Mouse (Mus musculus): ENCODE data around the gene Krt222. TPM values are rescaled to one million over a fixed set of nuclear protein-coding genes. Genes with fewer than 3 reads are reported as not detected.

Gene Krt222
- polyA plus RNA-seq, 1 experiment, result 0.47 TPM

DNA sequence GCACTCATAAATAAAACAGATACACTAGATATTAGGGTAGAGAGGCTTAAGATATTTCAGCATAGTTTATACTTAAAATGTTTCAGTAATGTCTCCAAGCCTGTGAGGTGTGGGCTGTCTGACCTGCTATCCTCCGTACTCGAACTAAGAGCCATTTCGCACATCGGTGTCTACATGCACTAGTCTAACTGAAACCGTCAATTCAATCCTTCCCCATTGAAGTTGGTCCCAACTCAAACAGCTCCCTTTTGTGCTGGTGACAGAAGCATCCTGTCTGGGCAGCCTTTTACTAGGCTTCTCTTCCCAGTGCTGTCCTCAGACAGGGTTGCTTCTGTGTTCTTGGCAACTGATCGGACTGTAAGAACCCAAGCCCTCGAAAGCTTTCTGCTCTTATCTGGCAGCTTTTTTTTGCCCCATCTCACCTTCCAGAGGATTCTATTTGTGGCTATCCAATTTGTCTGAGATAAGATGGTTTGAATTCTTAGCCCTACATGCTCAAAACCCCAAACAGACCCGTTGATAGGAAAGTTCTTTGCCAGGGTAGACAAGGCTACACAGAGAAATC lies 35.7 kb downstream of the Krt222 start:
- no peak for TF ChIP-seq CTCF (conservative IDR thresholded peaks at IDR 0.05; ENCODE audit: insufficient read depth, insufficient read length, low read depth, low read length)
- TF ChIP-seq POLR2A (IDR thresholded peaks at IDR 0.05; ENCODE audit: low read depth, low read length), result no peak
- Histone ChIP-seq H3K4me1 (ENCODE audit: control insufficient read depth, insufficient read depth, low read length) (no peaks in the 10 kb centered on the region), H3K36me3 (ENCODE audit: control insufficient read depth, insufficient read depth, low read length) (peaks cover 7% of the 10 kb centered on the region; the same call in 1 of the 2 replicates), H3K27me3 (replicated peaks; ENCODE audit: control insufficient read depth, insufficient read depth, low read length) (no peaks in the 10 kb centered on the region), H3K27ac (ENCODE audit: insufficient read depth, low read depth, low read length) (no peak overlapping the region), H3K4me3 (ENCODE audit: insufficient read depth, low read depth, low read length) (no peak overlapping the region)
- 82% methylated on average over 8 of the region's 8 CpGs for WGBS
- no peak for DNase-seq

- WGBS, result 29% methylated on average over 2 of the region's 2 CpGs
- no peaks in the 10 kb centered on the region for H3K27me3 ChIP-seq (replicated peaks; ENCODE audit: control insufficient read depth, insufficient read depth, low read length)
- H3K36me3 ChIP-seq (ENCODE audit: control insufficient read depth, insufficient read depth, low read length), result peaks cover 5% of the 10 kb centered on the region; the same call in 1 of the 2 replicates
- TF ChIP-seq CTCF (conservative IDR thresholded peaks at IDR 0.05; ENCODE audit: insufficient read depth, insufficient read length, low read depth, low read length), result no peak
- no peak for TF ChIP-seq POLR2A (IDR thresholded peaks at IDR 0.05; ENCODE audit: low read depth, low read length)
- no peak for DNase-seq
- H3K4me3 ChIP-seq (ENCODE audit: insufficient read depth, low read depth, low read length), result no peak overlapping the region
- H3K27ac ChIP-seq (ENCODE audit: insufficient read depth, low read depth, low read length), result no peak overlapping the region
- no peaks in the 10 kb centered on the region for H3K4me1 ChIP-seq (ENCODE audit: control insufficient read depth, insufficient read depth, low read length)
These were observed 36.4 kb downstream of the Krt222 start for GRCm38 (mm10) chr11:99207449-99207848.

- TF ChIP-seq CTCF (conservative IDR thresholded peaks at IDR 0.05; ENCODE audit: insufficient read depth, insufficient read length, low read depth, low read length) (peak; percentile 59), POLR2A (IDR thresholded peaks at IDR 0.05; ENCODE audit: low read depth, low read length) (no peak)
- 28% methylated on average over 2 of the region's 2 CpGs for WGBS
- Histone ChIP-seq H3K4me1 (ENCODE audit: control insufficient read depth, insufficient read depth, low read length) (no peaks in the 10 kb centered on the region), H3K4me3 (ENCODE audit: insufficient read depth, low read depth, low read length) (no peak overlapping the region), H3K27me3 (replicated peaks; ENCODE audit: control insufficient read depth, insufficient read depth, low read length) (no peaks in the 10 kb centered on the region), H3K36me3 (ENCODE audit: control insufficient read depth, insufficient read depth, low read length) (peaks cover 1% of the 10 kb centered on the region; the same call in 1 of the 2 replicates), H3K27ac (ENCODE audit: insufficient read depth, low read depth, low read length) (no peak overlapping the region)
- peak; percentile 6 for DNase-seq
These were observed 36.9 kb downstream of the Krt222 start for GRCm38 (mm10) chr11:99206954-99207353.

GRCm38 (mm10) chr11:99189154-99189582 lies 54.7 kb downstream of the Krt222 start:
- no peak for TF ChIP-seq POLR2A (IDR thresholded peaks at IDR 0.05; ENCODE audit: low read depth, low read length)
- peak; percentile 88 for TF ChIP-seq CTCF (conservative IDR thresholded peaks at IDR 0.05; ENCODE audit: insufficient read depth, insufficient read length, low read depth, low read length)
- Histone ChIP-seq H3K4me3 (ENCODE audit: insufficient read depth, low read depth, low read length) (no peak overlapping the region), H3K4me1 (ENCODE audit: control insufficient read depth, insufficient read depth, low read length) (no peaks in the 10 kb centered on the region), H3K36me3 (ENCODE audit: control insufficient read depth, insufficient read depth, low read length) (no peaks in the 10 kb centered on the region), H3K27ac (ENCODE audit: insufficient read depth, low read depth, low read length) (no peak overlapping the region), H3K27me3 (replicated peaks; ENCODE audit: control insufficient read depth, insufficient read depth, low read length) (no peaks in the 10 kb centered on the region)
- 20% methylated on average over 14 of the region's 14 CpGs for WGBS
- peak; percentile 50 for DNase-seq

DNA sequence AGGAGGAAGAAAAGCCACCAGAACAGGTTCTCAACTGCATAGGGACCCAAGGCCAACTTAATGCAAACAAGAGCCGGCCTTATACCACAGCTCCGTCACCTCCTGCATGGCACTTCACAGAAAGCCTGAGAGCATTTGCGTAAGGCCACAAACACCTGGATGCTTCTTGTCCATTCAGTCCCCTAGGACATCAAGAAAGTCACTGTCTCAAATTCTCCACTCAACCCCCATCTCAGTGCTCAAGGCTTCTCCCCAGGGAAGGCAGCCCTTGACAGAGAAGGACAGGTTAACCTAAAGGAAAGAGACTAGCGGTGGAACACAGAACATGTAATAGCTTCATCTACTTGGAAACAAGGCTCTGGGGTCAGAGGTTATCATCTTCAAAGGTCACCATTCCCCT lies 56.5 kb downstream of the Krt222 start:
- Histone ChIP-seq H3K27ac (ENCODE audit: insufficient read depth, low read depth, low read length) (no peak overlapping the region), H3K4me1 (ENCODE audit: control insufficient read depth, insufficient read depth, low read length) (no peaks in the 10 kb centered on the region), H3K4me3 (ENCODE audit: insufficient read depth, low read depth, low read length) (no peak overlapping the region), H3K27me3 (replicated peaks; ENCODE audit: control insufficient read depth, insufficient read depth, low read length) (no peaks in the 10 kb centered on the region), H3K36me3 (ENCODE audit: control insufficient read depth, insufficient read depth, low read length) (no peaks in the 10 kb centered on the region)
- TF ChIP-seq CTCF (conservative IDR thresholded peaks at IDR 0.05; ENCODE audit: insufficient read depth, insufficient read length, low read depth, low read length) (no peak), POLR2A (IDR thresholded peaks at IDR 0.05; ENCODE audit: low read depth, low read length) (no peak)
- 98% methylated on average over 4 of the region's 4 CpGs for WGBS
- no peak for DNase-seq

DNA sequence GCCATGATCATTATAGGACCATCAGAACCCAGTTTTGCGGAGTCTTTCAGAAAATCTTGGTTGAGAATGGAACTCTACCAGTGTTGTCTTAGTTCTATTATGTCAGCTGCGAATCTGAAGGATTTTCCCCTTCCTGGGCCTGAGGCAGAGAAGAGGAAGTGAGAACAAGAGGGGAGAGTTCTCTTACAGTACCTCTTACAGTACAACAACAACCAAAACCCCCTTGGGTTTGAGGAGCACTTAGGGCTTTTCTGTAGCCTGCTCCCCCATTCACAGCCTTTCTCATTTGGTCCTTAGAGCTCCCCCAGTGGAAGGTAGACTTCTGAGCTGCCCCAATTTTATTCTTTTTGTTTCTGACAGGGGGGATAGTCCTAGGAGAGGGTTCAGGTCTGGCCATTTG lies 57.0 kb downstream of the Krt222 start:
- TF ChIP-seq POLR2A (IDR thresholded peaks at IDR 0.05; ENCODE audit: low read depth, low read length), result no peak
- no peak for TF ChIP-seq CTCF (conservative IDR thresholded peaks at IDR 0.05; ENCODE audit: insufficient read depth, insufficient read length, low read depth, low read length)
- DNase-seq, result no peak
- 78% methylated on average over 2 of the region's 2 CpGs for WGBS
- H3K27me3 ChIP-seq (replicated peaks; ENCODE audit: control insufficient read depth, insufficient read depth, low read length), result no peaks in the 10 kb centered on the region
- H3K27ac ChIP-seq (ENCODE audit: insufficient read depth, low read depth, low read length), result no peak overlapping the region
- H3K36me3 ChIP-seq (ENCODE audit: control insufficient read depth, insufficient read depth, low read length), result no peaks in the 10 kb centered on the region
- no peaks in the 10 kb centered on the region for H3K4me1 ChIP-seq (ENCODE audit: control insufficient read depth, insufficient read depth, low read length)
- H3K4me3 ChIP-seq (ENCODE audit: insufficient read depth, low read depth, low read length), result no peak overlapping the region

Other genes starting within 250 kb of the Krt222 start
- gene Top2a, start 219.9 kb downstream of the Krt222 start, polyA plus RNA-seq (2012; rRNA removed), result 0.72 and 1.1 TPM in 2 replicates
- gene Igfbp4, start 202.8 kb downstream of the Krt222 start, polyA plus RNA-seq (2012; rRNA removed), result 1,142 and 1,152 TPM in 2 replicates
- 0.86 and 1.8 TPM in 2 replicates for gene Tns4, start 154.8 kb downstream of the Krt222 start, polyA plus RNA-seq (2012; rRNA removed)
- 1.1 and 11.2 TPM in 2 replicates for gene Ccr7, start 89.0 kb downstream of the Krt222 start, polyA plus RNA-seq (2012; rRNA removed)
- 16.6 and 18.6 TPM in 2 replicates for gene Smarce1, start 13.1 kb downstream of the Krt222 start, polyA plus RNA-seq (2012; rRNA removed)
- not detected in 2 replicates for gene Krt24, start 41.2 kb upstream of the Krt222 start, polyA plus RNA-seq (2012; rRNA removed)
- gene Krt25, start 78.9 kb upstream of the Krt222 start, polyA plus RNA-seq (2012; rRNA removed), result 0.03 TPM in 1 of 2 replicates, not detected in the other
- not detected in 2 replicates for gene Krt26, start 93.9 kb upstream of the Krt222 start, polyA plus RNA-seq (2012; rRNA removed)
- gene Krt27, start 107.0 kb upstream of the Krt222 start, polyA plus RNA-seq (2012; rRNA removed), result not detected in 2 replicates
- gene Krt28, start 130.8 kb upstream of the Krt222 start, polyA plus RNA-seq (2012; rRNA removed), result 0.05 TPM in 1 of 2 replicates, not detected in the other
- gene Krt10, start 145.3 kb upstream of the Krt222 start, polyA plus RNA-seq (2012; rRNA removed), result 2.4 and 3.1 TPM in 2 replicates
- gene Krt12, start 178.2 kb upstream of the Krt222 start, polyA plus RNA-seq (2012; rRNA removed), result not detected in 2 replicates
- gene Krt20, start 194.1 kb upstream of the Krt222 start, polyA plus RNA-seq (2012; rRNA removed), result 0.13 and 0.23 TPM in 2 replicates
- gene Krt23, start 249.1 kb upstream of the Krt222 start, polyA plus RNA-seq (2012; rRNA removed), result 2.7 and 3.5 TPM in 2 replicates